Mouse (Mus musculus) CD4-positive, CD25-positive, alpha-beta regulatory T cell, adult 2 months (primary cell): ENCODE data around the gene Car11.

ENCODE experiments used
- DNase-seq: peaks from one replicate; pipeline ENCODE4 v3.0.0-alpha.2; 2012; ENCODE audit warnings: low read depth, low spot score

Gene Car11

GRCm38 (mm10) chr7:45723301-45723700 lies 23.7 kb downstream of the Car11 start:
- DNase-seq: no peak

- no peak for DNase-seq
These were observed 24.1 kb downstream of the Car11 start for GRCm38 (mm10) chr7:45723781-45724180.

DNA sequence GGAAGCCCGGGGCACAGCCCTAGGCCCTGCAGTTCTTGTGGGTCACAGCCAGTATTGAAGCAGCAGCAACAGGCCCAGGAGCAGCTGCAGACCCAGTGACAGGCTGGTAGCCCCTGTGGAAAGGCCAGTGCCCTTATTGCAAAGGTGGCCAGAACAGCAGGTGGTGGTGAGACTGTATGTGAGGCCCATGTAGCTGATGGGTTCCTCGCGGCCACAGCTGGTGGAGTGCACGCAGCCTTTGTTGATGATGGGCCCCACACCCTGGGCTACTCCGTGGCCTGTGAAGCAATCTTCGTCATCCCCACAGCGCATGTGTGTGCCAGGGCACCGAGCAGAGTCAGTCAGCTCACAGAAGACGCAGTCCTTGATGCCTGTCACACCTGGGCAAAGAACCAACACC lies 25.5 kb downstream of the Car11 start:
- DNase-seq: no peak

- no peak for DNase-seq
These were observed 26.1 kb downstream of the Car11 start, which contains the start of gene Spaca4 for GRCm38 (mm10) chr7:45725713-45726112. Gene Spaca4 (minus strand): TSS chr7:45725813.

- no peak for DNase-seq
These were observed 26.8 kb downstream of the Car11 start for GRCm38 (mm10) chr7:45726419-45726818.

DNA sequence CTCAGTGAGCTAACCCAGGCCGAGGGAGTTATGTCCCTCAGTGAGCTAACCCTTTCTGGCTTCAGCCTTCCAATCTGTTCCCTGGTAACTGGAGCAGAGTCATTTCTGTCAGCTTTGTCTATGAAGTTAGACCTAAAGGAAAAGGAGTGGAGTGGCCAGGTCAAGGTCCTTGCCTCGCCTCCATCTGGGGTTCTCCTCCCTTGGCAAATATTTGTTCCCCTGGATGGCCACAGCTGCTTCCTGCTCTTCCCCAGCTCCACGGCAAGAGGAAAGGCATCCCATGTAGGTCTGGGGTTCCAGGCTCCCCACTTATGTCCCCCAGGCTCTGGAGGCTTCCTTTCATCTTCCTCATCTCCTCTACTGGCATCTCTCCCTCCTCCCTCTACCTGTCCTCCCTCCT lies 28.0 kb downstream of the Car11 start:
- DNase-seq: no peak

GRCm38 (mm10) chr7:45730727-45731431 lies 31.2 kb downstream of the Car11 start:
- DNase-seq: peak; percentile 58

DNA sequence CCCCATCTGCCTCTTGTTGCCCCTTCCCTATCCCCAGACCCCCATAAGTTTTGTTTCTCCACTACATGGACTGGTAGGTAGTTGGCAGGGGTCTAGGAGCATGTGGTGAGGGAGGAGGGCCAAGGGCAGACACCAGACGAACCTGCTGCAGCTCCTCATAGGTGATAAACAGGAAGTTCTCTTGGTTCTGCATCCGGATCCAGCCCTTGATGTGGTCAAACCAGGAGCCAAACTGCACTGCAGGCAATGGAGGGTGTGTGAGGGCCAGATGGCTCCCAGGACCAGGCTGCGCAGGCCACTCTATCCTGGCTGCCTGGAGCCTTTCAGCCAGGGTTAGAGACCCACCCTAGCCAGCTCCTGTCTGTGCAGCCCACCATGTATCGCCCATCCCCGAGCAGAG lies 33.8 kb downstream of the Car11 start:
- peak; percentile 86 for DNase-seq

GRCm38 (mm10) chr7:45739162-45739763 lies 39.6 kb downstream of the Car11 start:
- DNase-seq: peak; percentile 96

DNA sequence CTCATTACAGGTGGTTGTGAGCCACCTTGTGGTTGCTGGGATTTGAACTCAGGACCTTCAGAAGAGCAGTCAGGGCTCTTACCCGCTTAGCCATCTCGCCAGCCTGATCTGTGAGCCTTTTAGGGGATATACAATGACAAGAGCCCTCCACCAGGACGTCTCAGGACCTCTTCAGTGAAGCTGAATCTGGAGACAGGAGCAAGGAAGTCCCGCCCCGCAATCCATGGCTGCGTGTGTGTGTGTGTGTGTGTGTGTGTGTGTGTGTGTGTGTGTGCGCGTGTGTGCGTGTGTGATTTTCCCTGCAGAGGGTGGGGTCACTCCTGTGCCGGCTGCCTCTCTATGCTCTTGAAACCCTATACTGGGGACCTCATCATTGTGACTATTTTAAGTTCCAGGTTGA lies 40.2 kb downstream of the Car11 start:
- peak; percentile 47 for DNase-seq

GRCm38 (mm10) chr7:45741308-45741707 lies 41.7 kb downstream of the Car11 start:
- no peak for DNase-seq

GRCm38 (mm10) chr7:45741777-45742176 lies 42.1 kb downstream of the Car11 start:
- peak; percentile 88 for DNase-seq

GRCm38 (mm10) chr7:45742338-45742737 lies 42.7 kb downstream of the Car11 start:
- DNase-seq: peak; percentile 86

GRCm38 (mm10) chr7:45744387-45744786 lies 44.7 kb downstream of the Car11 start:
- DNase-seq: peak; percentile 73

GRCm38 (mm10) chr7:45746518-45746917 lies 46.9 kb downstream of the Car11 start:
- DNase-seq: peak; percentile 52

DNA sequence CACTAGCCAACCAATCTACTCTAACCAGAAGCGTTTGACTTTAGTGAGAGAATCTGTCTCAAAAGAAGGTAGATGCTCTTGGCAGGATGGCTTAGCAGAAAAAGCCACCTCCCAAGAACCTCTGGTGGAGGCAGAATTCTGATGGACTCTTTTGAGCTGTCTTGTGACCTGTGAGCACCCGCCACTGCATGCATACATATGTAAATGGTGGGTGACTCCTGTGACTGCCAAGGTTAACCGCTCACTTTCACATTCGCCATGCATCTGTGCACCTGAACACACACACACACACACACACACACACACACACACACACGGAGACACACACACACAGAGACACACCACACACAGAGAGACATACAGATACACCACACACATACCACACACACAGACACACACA lies 47.8 kb downstream of the Car11 start:
- DNase-seq: no peak

DNA sequence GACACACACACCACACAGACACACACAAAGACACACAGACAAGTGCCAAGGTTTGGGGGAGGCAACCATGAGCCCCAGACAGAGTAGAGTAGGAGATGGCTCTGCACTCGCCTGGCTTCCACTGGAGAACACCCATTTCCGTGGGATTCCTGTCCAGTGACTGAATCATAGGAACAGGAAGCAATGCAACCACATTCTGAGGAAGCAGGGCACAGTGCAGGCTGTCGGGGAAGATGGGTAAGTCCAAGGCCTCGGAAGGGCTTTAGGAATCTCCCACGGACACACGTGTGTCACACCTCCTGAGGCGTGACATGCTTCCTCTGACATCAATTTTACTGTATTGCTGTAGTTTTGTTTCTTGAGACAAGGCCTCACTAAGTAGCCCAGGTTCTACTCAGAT lies 48.5 kb downstream of the Car11 start:
- DNase-seq: no peak

- DNase-seq: no peak
These were observed 49.8 kb downstream of the Car11 start for GRCm38 (mm10) chr7:45749401-45749800.

DNA sequence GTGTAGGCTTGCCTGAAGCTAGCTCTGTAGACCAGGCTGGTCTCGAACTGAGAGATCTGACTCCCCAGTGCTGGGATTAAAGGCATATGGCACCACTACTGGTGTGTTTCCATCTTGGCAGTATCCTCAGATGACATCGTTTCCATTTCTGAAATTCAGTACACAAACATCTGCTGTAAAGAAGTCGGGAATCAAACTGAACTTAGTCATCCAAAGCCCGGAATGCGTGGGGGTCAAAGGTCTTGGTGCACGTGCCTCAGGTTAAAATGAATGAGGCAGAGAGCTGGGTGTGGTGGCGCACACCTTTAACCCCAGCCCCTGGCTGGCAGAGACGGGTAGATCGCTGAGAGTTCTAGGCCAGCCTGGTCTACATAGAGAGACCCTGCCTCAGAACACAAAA lies 50.5 kb downstream of the Car11 start:
- DNase-seq: no peak
